Mouse (Mus musculus) neural tube, embryonic 13.5 days (tissue): ENCODE measurements at regions not wholly inside any gene's neighbourhood (a gene's known extent, or its start where the extent isn't known, plus 50 kb on each side); places are given as distances from the start of the nearest gene placed in this dataset.

Experiments
- ATAC-seq: fragments of 200-750 bp; cut with Nextera tagmentation; 2 replicates; pipeline ENCODE4 v1.8.0; 2017; ENCODE audit warnings: low read depth, mild to moderate bottlenecking, moderate TSS enrichment, moderate library complexity
- H3K27ac ChIP-seq: fragments of 300-500 bp; sonication (generic); replicated peaks from 2 replicates; pipeline ENCODE4 v1.5.1; 2015; ENCODE audit warnings: moderate library complexity, mild to moderate bottlenecking, inconsistent platforms
- H3K27me3 ChIP-seq: fragments of 300-500 bp; sonication (generic); 2 replicates; pipeline ENCODE4 v1.6.1; 2015; ENCODE audit warnings: mild to moderate bottlenecking, inconsistent platforms
- H3K36me3 ChIP-seq: fragments of 300-500 bp; sonication (generic); 2 replicates; pipeline ENCODE4 v1.6.1; 2015; ENCODE audit warnings: mild to moderate bottlenecking, inconsistent platforms
- H3K4me1 ChIP-seq: fragments of 300-500 bp; sonication (generic); replicated peaks from 2 replicates; pipeline ENCODE4 v1.6.1; 2015; ENCODE audit warnings: inconsistent platforms
- H3K4me2 ChIP-seq: fragments of 300-500 bp; sonication (generic); 2 replicates; pipeline ENCODE4 v1.6.1; 2015; ENCODE audit warnings: inconsistent platforms, mild to moderate bottlenecking, moderate library complexity
- H3K4me3 ChIP-seq: fragments of 300-500 bp; sonication (generic); 2 replicates; pipeline ENCODE4 v1.5.1; 2015; ENCODE audit warnings: mild to moderate bottlenecking, inconsistent platforms
- H3K9ac ChIP-seq: fragments of 300-500 bp; sonication (generic); 2 replicates; pipeline ENCODE4 v1.6.1; 2015; ENCODE audit warnings: moderate library complexity, mild to moderate bottlenecking, inconsistent platforms
- H3K9me3 ChIP-seq: fragments of 300-500 bp; sonication (generic); 2 replicates; pipeline ENCODE4 v1.6.1; 2016; ENCODE audit warnings: inconsistent platforms
- WGBS: fragments of 180-500 bp; shearing (Covaris S2); methylation state at CpG from one replicate; pipeline ENCODE4 v1.1.7; 2015; 5-methylcytosine and 5-hydroxymethylcytosine counted together

DNA sequence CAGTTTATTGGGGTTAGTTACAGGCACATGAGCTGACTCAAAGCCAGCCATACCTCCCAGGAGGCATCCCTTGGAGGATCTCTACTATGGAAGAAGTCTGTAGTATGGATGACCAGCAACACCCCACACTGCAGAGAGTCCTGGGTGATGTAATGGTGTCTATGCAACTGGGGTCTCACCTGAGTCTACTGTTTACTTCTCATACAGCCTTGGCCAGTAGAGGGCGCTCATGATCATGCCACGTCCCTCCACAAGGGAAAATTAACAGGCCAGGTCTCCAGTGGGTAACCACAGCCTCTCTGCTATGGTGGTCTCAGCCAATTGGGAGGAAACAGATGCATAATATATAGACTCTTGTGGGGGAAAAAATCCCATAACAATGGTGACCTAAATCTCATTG lies 111.7 kb downstream of the Cdh26 start:
- no peak for ATAC-seq
- Histone ChIP-seq H3K4me1 (peaks cover 21% of the 10 kb centered on the region; the same call in 1 of the 2 replicates), H3K4me3 (no peak overlapping the region), H3K9me3 (no peaks in the 10 kb centered on the region), H3K36me3 (no peaks in the 10 kb centered on the region), H3K27ac (no peak overlapping the region), H3K4me2 (no peak overlapping the region), H3K9ac (no peak overlapping the region), H3K27me3 (no peaks in the 10 kb centered on the region)
- WGBS, result 17% methylated on average over 2 of the region's 2 CpGs

DNA sequence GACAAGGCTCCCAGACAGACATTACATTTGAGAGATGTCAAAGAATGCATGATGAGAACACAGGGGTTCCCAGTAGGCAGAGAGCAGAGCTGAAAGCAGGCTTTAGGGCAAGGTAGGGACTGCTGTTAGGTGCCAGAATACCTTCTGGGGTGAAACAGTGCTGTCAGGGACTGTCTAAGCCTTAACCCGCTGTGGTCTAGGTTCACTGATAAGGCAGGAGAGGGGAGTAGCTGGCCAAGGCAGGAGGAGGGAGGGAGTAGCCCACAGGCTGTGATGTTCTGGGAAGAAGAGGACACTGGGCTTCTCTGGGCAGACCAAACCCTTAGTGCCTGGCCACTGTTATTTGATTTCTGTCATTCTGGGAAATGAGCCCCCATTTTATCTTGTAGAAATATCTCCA lies 114.1 kb downstream of the Cdh26 start:
- Histone ChIP-seq H3K4me1 (peaks cover 21% of the 10 kb centered on the region; the same call in 1 of the 2 replicates), H3K27ac (no peak overlapping the region), H3K27me3 (no peaks in the 10 kb centered on the region), H3K4me2 (no peak overlapping the region), H3K9me3 (no peaks in the 10 kb centered on the region), H3K36me3 (no peaks in the 10 kb centered on the region), H3K4me3 (no peak overlapping the region), H3K9ac (no peak overlapping the region)
- no peak for ATAC-seq
- 90% methylated on average over 1 of the region's 1 CpGs for WGBS

DNA sequence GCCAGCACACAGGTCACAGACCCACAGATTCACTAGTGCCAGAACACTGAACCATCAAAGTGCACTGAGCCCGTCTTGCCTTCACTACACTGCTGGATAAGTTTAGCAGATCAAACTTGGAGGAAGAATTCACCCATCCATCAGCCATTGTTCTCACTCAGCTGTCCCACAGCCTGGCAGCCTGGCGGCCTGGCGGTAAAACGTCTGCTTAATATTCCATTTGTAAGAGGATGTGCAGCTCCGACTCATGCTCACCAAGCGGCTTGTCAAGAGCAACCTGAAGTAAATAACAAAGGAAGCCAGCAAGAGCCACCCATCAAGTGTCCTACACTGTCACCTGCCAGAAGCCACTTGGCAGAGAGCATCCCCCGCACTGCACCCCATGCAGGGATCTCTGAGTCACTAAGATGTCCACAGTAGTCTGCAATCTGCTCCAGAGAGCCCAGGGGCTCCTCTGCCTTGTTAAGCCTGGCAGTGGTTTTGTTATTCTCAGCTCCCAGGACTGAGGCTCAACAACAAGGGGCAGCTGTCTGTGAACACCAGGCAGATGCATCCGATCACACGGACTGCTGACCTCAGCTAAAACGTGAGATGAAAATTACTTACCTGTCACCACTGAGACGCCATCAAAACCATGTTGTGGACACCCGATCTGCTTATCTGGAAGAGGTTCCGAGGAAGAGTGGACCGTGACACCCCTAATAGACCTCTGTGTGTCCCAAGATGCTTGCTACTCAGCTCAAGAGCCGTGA lies 115.4 kb downstream of the Cdh26 start:
- no peaks in the 10 kb centered on the region for H3K36me3 ChIP-seq
- H3K4me1 ChIP-seq, result peaks cover 18% of the 10 kb centered on the region; the same call in 1 of the 2 replicates
- no peak overlapping the region for H3K4me2 ChIP-seq
- H3K27ac ChIP-seq, result no peak overlapping the region
- H3K4me3 ChIP-seq, result no peak overlapping the region
- H3K9ac ChIP-seq, result no peak overlapping the region
- WGBS, result 68% methylated on average over 15 of the region's 15 CpGs
- no peak for ATAC-seq
- H3K27me3 ChIP-seq, result no peaks in the 10 kb centered on the region
- no peaks in the 10 kb centered on the region for H3K9me3 ChIP-seq

DNA sequence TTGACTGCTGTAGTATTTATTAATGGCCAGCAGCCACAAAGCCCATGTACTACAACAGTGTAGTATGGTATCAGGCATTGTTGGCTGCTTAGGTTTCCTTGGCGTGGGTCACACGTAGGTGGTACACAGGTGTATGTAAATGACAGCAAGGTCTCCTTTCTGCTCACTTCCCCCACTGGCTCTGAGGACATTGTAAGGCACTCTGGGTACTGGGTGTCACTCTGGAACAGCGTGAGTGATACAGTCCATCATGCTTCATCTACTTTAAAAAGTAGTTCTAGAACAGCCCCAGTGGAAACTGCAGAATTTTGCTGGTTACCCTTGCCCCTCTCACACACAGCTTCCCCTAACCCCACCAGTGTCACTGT lies 116.0 kb downstream of the Cdh26 start:
- H3K9me3 ChIP-seq, result no peaks in the 10 kb centered on the region
- no peaks in the 10 kb centered on the region for H3K27me3 ChIP-seq
- H3K27ac ChIP-seq, result no peak overlapping the region
- peaks cover 13% of the 10 kb centered on the region; the same call in 1 of the 2 replicates for H3K4me1 ChIP-seq
- H3K36me3 ChIP-seq, result no peaks in the 10 kb centered on the region
- ATAC-seq, result no peak
- no peak overlapping the region for H3K4me2 ChIP-seq
- no peak overlapping the region for H3K4me3 ChIP-seq
- 86% methylated on average over 3 of the region's 3 CpGs for WGBS
- H3K9ac ChIP-seq, result no peak overlapping the region

DNA sequence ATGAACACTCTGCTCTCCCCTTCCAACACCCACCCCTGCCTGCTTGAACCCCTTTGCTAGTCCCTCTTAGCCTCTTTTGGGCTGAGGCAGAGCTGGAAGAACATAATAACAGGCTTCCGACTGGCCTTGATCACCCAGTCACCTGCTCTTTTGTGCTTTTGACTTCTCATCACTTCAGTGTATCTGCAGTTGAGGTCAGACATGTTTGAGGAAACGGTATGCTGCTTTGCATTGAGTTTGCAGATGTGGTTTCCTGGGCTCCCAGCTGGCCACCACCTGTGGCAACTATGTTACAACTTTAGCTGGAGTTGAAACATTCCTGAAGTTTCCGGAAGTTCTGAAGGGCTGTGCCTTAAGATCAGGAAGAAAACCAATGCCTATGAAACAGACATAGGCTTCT lies 116.6 kb downstream of the Cdh26 start:
- Histone ChIP-seq H3K9me3 (no peaks in the 10 kb centered on the region), H3K27ac (no peak overlapping the region), H3K27me3 (no peaks in the 10 kb centered on the region), H3K9ac (no peak overlapping the region), H3K4me1 (peaks cover 12% of the 10 kb centered on the region; the same call in 1 of the 2 replicates), H3K4me3 (no peak overlapping the region), H3K36me3 (no peaks in the 10 kb centered on the region), H3K4me2 (no peak overlapping the region)
- WGBS, result 77% methylated on average over 3 of the region's 3 CpGs
- ATAC-seq, result no peak

DNA sequence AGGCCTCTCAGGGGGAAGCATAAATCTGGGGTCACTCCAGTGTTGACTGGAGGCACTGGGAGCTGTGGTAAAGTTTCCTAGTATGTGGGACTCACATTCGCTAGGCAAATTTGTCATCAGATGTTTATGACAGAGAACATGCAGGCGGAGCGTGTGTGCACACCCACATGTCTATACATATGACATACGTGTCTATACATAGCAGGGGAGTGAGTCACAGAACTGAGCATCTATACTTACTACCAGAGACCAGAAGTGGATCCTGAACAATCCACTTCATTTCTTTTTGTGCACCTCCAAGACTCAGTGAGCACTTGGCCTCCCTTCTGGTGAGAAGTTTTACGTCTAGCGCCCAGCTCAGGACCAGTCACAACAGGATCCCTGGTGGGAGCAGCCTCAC lies 118.6 kb downstream of the Cdh26 start:
- H3K4me3 ChIP-seq, result no peak overlapping the region
- no peak overlapping the region for H3K27ac ChIP-seq
- no peak overlapping the region for H3K9ac ChIP-seq
- peaks cover 12% of the 10 kb centered on the region; the same call in 1 of the 2 replicates for H3K4me1 ChIP-seq
- no peaks in the 10 kb centered on the region for H3K27me3 ChIP-seq
- ATAC-seq, result no peak
- no peaks in the 10 kb centered on the region for H3K9me3 ChIP-seq
- 91% methylated on average over 6 of the region's 6 CpGs for WGBS
- H3K4me2 ChIP-seq, result no peak overlapping the region
- no peaks in the 10 kb centered on the region for H3K36me3 ChIP-seq

DNA sequence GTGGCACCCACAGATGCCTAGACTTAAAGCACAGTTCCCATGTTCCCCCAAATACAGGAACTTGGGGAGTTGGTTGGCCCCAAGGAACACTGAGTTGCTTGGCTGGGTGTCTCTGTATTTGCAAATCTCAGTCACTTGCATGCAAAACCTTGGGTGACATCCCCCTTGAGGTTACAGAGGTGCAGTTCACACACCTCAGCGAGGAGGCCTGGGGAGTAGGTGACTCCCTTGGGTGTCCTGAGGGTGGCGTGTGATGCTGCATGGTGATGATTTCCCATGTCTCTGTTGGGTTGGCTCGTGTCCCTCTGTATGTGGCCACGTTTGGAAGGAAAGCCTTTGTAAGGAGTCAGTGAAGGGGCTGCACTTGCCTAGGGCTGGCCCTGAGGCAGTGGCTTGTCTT lies 123.4 kb downstream of the Cdh26 start:
- no peak overlapping the region for H3K27ac ChIP-seq
- H3K36me3 ChIP-seq, result no peaks in the 10 kb centered on the region
- ATAC-seq, result no peak
- peaks cover 32% of the 10 kb centered on the region for H3K4me1 ChIP-seq
- no peaks in the 10 kb centered on the region for H3K9me3 ChIP-seq
- no peak overlapping the region for H3K4me2 ChIP-seq
- 82% methylated on average over 4 of the region's 4 CpGs for WGBS
- no peaks in the 10 kb centered on the region for H3K27me3 ChIP-seq
- no peak overlapping the region for H3K9ac ChIP-seq
- no peak overlapping the region for H3K4me3 ChIP-seq

DNA sequence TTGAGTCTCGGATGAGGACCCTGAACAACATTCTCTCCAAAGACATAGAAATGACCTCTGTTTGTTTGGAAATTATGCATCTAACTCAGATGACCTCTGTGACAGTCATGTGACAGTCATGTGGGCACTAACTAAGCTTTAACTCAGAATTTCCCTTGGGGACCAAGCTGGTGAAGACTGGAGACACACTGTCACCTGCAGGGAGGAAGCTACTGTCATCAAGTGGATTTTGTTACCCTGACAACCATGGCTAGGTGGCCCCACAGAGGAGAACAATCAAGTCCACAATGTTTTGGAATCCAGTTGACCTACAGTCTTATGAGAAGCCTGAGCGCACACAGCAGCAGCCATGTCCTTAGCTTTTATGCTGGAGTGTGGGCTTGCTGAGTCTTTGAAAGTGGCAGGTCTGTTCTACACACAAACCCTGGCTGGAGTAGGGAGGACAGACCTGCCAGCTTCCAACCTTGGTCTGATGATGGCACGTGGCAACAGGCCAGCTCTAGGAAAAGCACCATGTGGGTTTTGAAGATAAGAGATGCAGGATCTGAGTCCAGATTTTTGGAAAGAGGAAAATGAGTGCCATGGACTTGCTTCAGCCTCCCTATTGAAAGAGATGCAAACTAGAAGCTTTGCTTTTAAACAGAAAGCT lies 125.5 kb downstream of the Cdh26 start:
- H3K27me3 ChIP-seq, result no peaks in the 10 kb centered on the region
- H3K27ac ChIP-seq, result no peak overlapping the region
- H3K9ac ChIP-seq, result no peak overlapping the region
- no peak overlapping the region for H3K4me2 ChIP-seq
- no peaks in the 10 kb centered on the region for H3K36me3 ChIP-seq
- 75% methylated on average over 3 of the region's 3 CpGs for whole genome bisulfite sequencing
- H3K4me3 ChIP-seq, result no peak overlapping the region
- ATAC-seq, result no peak
- H3K4me1 ChIP-seq, result peaks cover 32% of the 10 kb centered on the region
- no peaks in the 10 kb centered on the region for H3K9me3 ChIP-seq

DNA sequence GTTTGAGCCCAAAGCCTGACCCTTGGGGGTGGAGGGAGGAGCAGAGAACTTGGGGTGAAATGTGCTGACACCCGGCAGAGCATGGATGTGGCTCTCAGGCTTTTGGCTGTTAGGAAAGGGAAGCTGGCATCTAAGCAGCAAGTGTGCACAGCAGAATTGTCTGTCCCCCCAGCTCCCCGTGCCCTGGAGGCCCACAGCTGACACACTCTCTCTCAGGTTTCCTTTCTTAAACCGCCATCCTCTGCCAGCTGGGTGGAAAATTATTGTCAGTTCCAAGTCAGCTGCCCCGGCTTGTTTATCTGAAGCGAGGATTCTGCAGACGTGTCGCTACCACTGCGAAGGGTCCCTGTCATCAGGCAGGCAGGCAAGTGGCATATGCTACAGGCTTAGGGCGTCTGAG lies 127.6 kb downstream of the Cdh26 start:
- no peak overlapping the region for H3K9ac ChIP-seq
- no peak overlapping the region for H3K4me3 ChIP-seq
- WGBS, result 50% methylated on average over 9 of the region's 9 CpGs
- no peak overlapping the region for H3K4me2 ChIP-seq
- H3K4me1 ChIP-seq, result peaks cover 29% of the 10 kb centered on the region
- no peaks in the 10 kb centered on the region for H3K9me3 ChIP-seq
- H3K36me3 ChIP-seq, result no peaks in the 10 kb centered on the region
- H3K27ac ChIP-seq, result no peak overlapping the region
- no peaks in the 10 kb centered on the region for H3K27me3 ChIP-seq
- no peak for ATAC-seq

DNA sequence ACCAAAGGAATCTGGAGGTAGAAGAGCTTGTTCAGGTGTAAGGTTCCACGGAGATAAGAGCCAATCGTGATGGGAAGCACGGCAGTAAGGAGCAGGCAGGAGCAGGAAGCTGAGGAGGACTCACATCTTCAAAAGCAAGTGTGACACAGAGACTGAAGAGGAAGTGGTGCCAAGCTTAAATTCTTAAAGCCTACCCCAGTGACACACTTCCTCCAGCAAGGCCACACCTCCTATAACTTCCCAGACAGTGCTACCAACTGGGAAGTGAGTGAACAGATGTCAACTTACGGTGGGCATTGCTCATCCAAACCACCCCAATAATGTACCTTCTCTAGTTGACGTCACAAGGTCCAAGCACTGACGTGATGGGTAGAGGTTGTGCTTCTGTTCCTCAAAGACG lies 133.0 kb downstream of the Cdh26 start:
- Histone ChIP-seq H3K9me3 (no peaks in the 10 kb centered on the region), H3K27me3 (no peaks in the 10 kb centered on the region), H3K9ac (no peak overlapping the region), H3K36me3 (no peaks in the 10 kb centered on the region), H3K27ac (no peak overlapping the region), H3K4me2 (no peak overlapping the region), H3K4me1 (no peaks in the 10 kb centered on the region; the same call in 1 of the 2 replicates), H3K4me3 (no peak overlapping the region)
- WGBS, result 90% methylated on average over 7 of the region's 7 CpGs
- no peak for ATAC-seq

DNA sequence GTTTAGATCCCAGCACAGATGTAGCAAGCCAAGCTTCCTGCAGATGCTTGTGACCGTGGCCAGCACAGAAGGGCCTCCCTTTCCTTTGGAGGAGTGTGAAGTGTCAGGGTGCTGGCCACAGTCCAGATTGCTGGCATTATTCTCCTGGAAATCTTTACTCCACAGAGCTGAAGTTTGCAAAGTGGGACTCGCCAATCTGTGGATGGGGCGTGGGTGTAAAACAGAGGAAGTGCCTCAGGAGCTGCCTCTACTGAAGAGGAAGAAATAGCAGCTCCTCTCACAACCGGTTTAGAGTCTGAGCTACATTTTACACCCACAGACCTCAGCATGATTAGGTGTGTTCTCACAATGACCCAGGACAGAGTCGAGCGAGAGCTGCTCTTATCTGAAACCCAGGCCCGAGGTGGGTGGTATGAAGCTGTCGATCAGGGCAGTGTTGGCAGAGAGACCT lies 135.1 kb downstream of the Cdh26 start:
- H3K4me3 ChIP-seq, result no peak overlapping the region
- no peaks in the 10 kb centered on the region; the same call in 1 of the 2 replicates for H3K4me1 ChIP-seq
- no peak overlapping the region for H3K27ac ChIP-seq
- no peaks in the 10 kb centered on the region for H3K36me3 ChIP-seq
- H3K4me2 ChIP-seq, result no peak overlapping the region
- H3K27me3 ChIP-seq, result no peaks in the 10 kb centered on the region
- 80% methylated on average over 8 of the region's 8 CpGs for WGBS
- no peak overlapping the region for H3K9ac ChIP-seq
- no peak for ATAC-seq
- H3K9me3 ChIP-seq, result no peaks in the 10 kb centered on the region

DNA sequence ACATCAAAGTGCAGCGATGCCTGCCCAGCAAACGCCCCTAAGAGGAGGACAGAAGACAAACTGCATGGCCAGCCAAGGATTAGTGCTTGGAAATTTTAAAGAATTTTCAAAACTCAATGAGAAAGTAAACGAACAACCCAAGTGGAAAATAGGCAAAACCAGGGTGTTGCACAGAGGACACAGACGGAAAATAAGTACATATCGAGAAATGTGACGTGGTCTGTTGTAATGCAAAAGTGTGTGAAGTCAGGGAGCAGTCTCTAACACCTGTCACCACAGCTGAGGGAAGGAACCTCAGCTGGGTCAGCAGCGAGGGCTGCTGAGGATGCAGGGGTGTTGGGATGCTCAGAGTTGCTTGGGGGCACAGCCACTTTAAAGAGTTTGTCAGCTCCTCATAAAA lies 137.2 kb downstream of the Cdh26 start:
- no peaks in the 10 kb centered on the region for H3K4me1 ChIP-seq
- H3K36me3 ChIP-seq, result no peaks in the 10 kb centered on the region
- no peak overlapping the region for H3K9ac ChIP-seq
- WGBS, result 85% methylated on average over 7 of the region's 7 CpGs
- H3K27me3 ChIP-seq, result no peaks in the 10 kb centered on the region
- no peak overlapping the region for H3K4me3 ChIP-seq
- H3K4me2 ChIP-seq, result no peak overlapping the region
- H3K27ac ChIP-seq, result no peak overlapping the region
- H3K9me3 ChIP-seq, result no peaks in the 10 kb centered on the region
- no peak for ATAC-seq

DNA sequence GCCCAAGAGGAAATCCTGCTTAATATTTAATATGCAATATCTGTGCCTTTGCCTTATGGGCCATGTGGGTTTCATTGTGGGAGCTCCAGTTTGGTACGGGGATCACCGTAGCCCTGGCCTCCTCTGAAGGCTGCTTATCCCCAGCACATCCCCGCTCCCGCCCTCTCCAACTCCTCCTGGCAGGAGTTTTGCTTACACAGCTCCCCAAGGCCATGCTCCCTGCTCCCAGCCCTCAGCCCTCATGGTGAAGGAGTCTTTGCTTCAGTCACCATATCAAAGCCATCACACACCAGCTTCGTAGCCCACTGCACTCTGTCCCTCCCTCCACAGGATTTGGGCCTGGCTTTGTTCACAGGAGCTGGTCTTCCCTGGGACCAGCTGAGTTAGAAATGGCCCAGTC lies 142.0 kb downstream of the Cdh26 start:
- Histone ChIP-seq H3K4me3 (no peak overlapping the region), H3K9ac (no peak overlapping the region), H3K9me3 (no peaks in the 10 kb centered on the region), H3K4me2 (no peak overlapping the region), H3K4me1 (peaks cover 20% of the 10 kb centered on the region), H3K36me3 (no peaks in the 10 kb centered on the region), H3K27ac (no peak overlapping the region), H3K27me3 (no peaks in the 10 kb centered on the region)
- WGBS, result 77% methylated on average over 5 of the region's 5 CpGs
- no peak for ATAC-seq
